Mouse (Mus musculus) limb, embryonic 15.5 days (tissue): ENCODE results near the gene Dvl1. TPM values are rescaled to one million over a fixed set of nuclear protein-coding genes. Genes with fewer than 3 reads are reported as not detected.

ENCODE experiments used
- ATAC-seq: fragments of 200-750 bp; cut with Nextera tagmentation; 2 replicates; pipeline ENCODE4 v1.8.0; 2017; ENCODE audit warnings: low read depth, moderate TSS enrichment; ENCODE audit not compliant: insufficient number of reproducible peaks, low FRiP score, low TSS enrichment
- H3K27ac ChIP-seq: fragments of 300-500 bp; sonication (generic); 2 replicates; pipeline ENCODE4 v1.5.1; 2015; ENCODE audit warnings: moderate library complexity, mild to moderate bottlenecking, inconsistent platforms
- H3K27me3 ChIP-seq: fragments of 300-500 bp; sonication (generic); 2 replicates; pipeline ENCODE4 v1.6.1; 2015; ENCODE audit warnings: inconsistent platforms
- H3K36me3 ChIP-seq: fragments of 300-500 bp; sonication (generic); 2 replicates; pipeline ENCODE4 v1.6.1; 2015; ENCODE audit warnings: inconsistent platforms
- H3K4me1 ChIP-seq: fragments of 300-500 bp; sonication (generic); 2 replicates; pipeline ENCODE4 v1.6.1; 2015; ENCODE audit warnings: inconsistent platforms
- H3K4me2 ChIP-seq: fragments of 300-500 bp; sonication (generic); 2 replicates; pipeline ENCODE4 v1.6.1; 2015; ENCODE audit warnings: mild to moderate bottlenecking, inconsistent platforms
- H3K4me3 ChIP-seq: fragments of 300-500 bp; sonication (generic); 2 replicates; pipeline ENCODE4 v1.5.1; 2015; ENCODE audit warnings: mild to moderate bottlenecking, inconsistent platforms
- H3K9ac ChIP-seq: fragments of 300-500 bp; sonication (generic); 2 replicates; pipeline ENCODE4 v1.6.1; 2015; ENCODE audit warnings: inconsistent platforms
- H3K9me3 ChIP-seq: fragments of 300-500 bp; sonication (generic); 2 replicates; pipeline ENCODE4 v1.6.1; 2016; ENCODE audit warnings: inconsistent platforms
- WGBS: fragments of 180-500 bp; shearing (Covaris S2); methylation state at CpG from one replicate; pipeline ENCODE4 v1.1.7; 2015; 5-methylcytosine and 5-hydroxymethylcytosine counted together
- polyA plus RNA-seq: library from polyadenylated mRNA; unstranded; fragments of >200 nt; fragmentation: Nextera tagmentation; extraction: Ambion mirVana; gene quantifications from 2 replicates; pipeline ENCODE4 v1.2.1, GENCODE M21; 2015

The Dvl1 gene
- polyA plus RNA-seq, 1 experiment from 2014 or later, result 7.1 TPM

GRCm38 (mm10) chr4:155856071-155856470 lies 8.9 kb downstream of the Dvl1 start:
- ATAC-seq, result no peak
- Histone ChIP-seq H3K9ac (no peak overlapping the region), H3K27me3 (no peaks in the 10 kb centered on the region), H3K36me3 (peaks cover 82% of the 10 kb centered on the region), H3K4me2 (no peak overlapping the region), H3K27ac (no peak overlapping the region), H3K4me1 (peaks cover 8% of the 10 kb centered on the region; the same call in 1 of the 2 replicates), H3K9me3 (no peaks in the 10 kb centered on the region), H3K4me3 (no peak overlapping the region)
- 92% methylated on average over 12 of the region's 12 CpGs for WGBS

GRCm38 (mm10) chr4:155856881-155857280 lies 9.7 kb downstream of the Dvl1 start:
- Histone ChIP-seq H3K36me3 (peaks cover 82% of the 10 kb centered on the region), H3K4me1 (0 out of 2 replicates have a peak, but pooled peaks cover under 1% of the 10 kb centered on the region), H3K9ac (no peak overlapping the region), H3K27ac (no peak overlapping the region), H3K4me3 (no peak overlapping the region), H3K27me3 (no peaks in the 10 kb centered on the region), H3K9me3 (no peaks in the 10 kb centered on the region), H3K4me2 (no peak overlapping the region)
- WGBS, result 84% methylated on average over 3 of the region's 3 CpGs
- no peak for ATAC-seq

GRCm38 (mm10) chr4:155859318-155859717 lies 12.1 kb downstream of the Dvl1 start:
- no peak overlapping the region for H3K4me2 ChIP-seq
- ATAC-seq, result no peak

GRCm38 (mm10) chr4:155861787-155862186 lies 14.6 kb downstream of the Dvl1 start:
- Histone ChIP-seq H3K27ac (no peak overlapping the region), H3K4me3 (no peak overlapping the region), H3K9ac (no peak overlapping the region), H3K4me2 (no peak overlapping the region), H3K27me3 (no peaks in the 10 kb centered on the region), H3K36me3 (peaks cover 56% of the 10 kb centered on the region), H3K4me1 (no peaks in the 10 kb centered on the region), H3K9me3 (no peaks in the 10 kb centered on the region)
- WGBS, result 88% methylated on average over 7 of the region's 7 CpGs
- no peak for ATAC-seq

More at GRCm38 (mm10) chr4:155859318-155859717, 12.1 kb downstream of the Dvl1 start:
- Histone ChIP-seq H3K9me3 (no peaks in the 10 kb centered on the region), H3K4me3 (no peak overlapping the region), H3K9ac (no peak overlapping the region), H3K27ac (no peak overlapping the region), H3K27me3 (no peaks in the 10 kb centered on the region), H3K4me1 (no peaks in the 10 kb centered on the region), H3K36me3 (peaks cover 65% of the 10 kb centered on the region)
- 15% methylated on average over 13 of the region's 13 CpGs for WGBS

GRCm38 (mm10) chr4:155863001-155863400 lies 15.8 kb downstream of the Dvl1 start, which contains the start of gene Tas1r3:
Gene Tas1r3, minus strand, starts transcription at chr4:155863362.
- Histone ChIP-seq H3K9ac (no peak within 1 kb of the TSS), H3K4me2 (no peak within 1 kb of the TSS), H3K36me3 (peaks cover 47% of the 10 kb centered on the region), H3K4me3 (no peak within 1 kb of the TSS), H3K9me3 (no peaks in the 10 kb centered on the region), H3K27me3 (no peaks in the 10 kb centered on the region), H3K27ac (no peak within 1 kb of the TSS), H3K4me1 (no peaks in the 10 kb centered on the region)
- WGBS, result 84% methylated on average over 5 of the region's 5 CpGs
- no peak for ATAC-seq

- ATAC-seq, result no peak
- 0 out of 2 replicates have a peak overlapping the region, but pooled peaks have one; percentile 43 for H3K27ac ChIP-seq
These were observed 21.6 kb downstream of the Dvl1 start for GRCm38 (mm10) chr4:155868614-155869298.

GRCm38 (mm10) chr4:155869317-155870033 lies 22.3 kb downstream of the Dvl1 start, which contains the start of the genes Cptp and Ints11:
Gene Cptp, minus strand, starts transcription at chr4:155869440.
Gene Ints11, plus strand, starts transcription at chr4:155869546.
- Histone ChIP-seq H3K27ac (peak within 1 kb of the TSS; percentile 71; the same call in 1 of the 2 replicates), H3K4me3 (peak within 1 kb of the TSS; percentile 72), H3K27me3 (no peaks in the 10 kb centered on the region), H3K9me3 (no peaks in the 10 kb centered on the region), H3K9ac (peak within 1 kb of the TSS; percentile 69), H3K4me1 (peaks cover 20% of the 10 kb centered on the region), H3K4me2 (peak within 1 kb of the TSS; percentile 86), H3K36me3 (peaks cover 46% of the 10 kb centered on the region)
- WGBS, result 1% methylated on average over 63 of the region's 63 CpGs
- ATAC-seq, result peak; percentile 95

More at GRCm38 (mm10) chr4:155868614-155869298, 21.6 kb downstream of the Dvl1 start:
- Histone ChIP-seq H3K4me2 (peak overlapping the region; percentile 86), H3K4me1 (peaks cover 20% of the 10 kb centered on the region), H3K4me3 (peak overlapping the region; percentile 72), H3K36me3 (peaks cover 39% of the 10 kb centered on the region), H3K27me3 (no peaks in the 10 kb centered on the region), H3K9ac (peak overlapping the region; percentile 69), H3K9me3 (no peaks in the 10 kb centered on the region)
- 7% methylated on average over 22 of the region's 22 CpGs for WGBS

GRCm38 (mm10) chr4:155871404-155871803 lies 24.2 kb downstream of the Dvl1 start:
- H3K9ac ChIP-seq, result no peak overlapping the region
- no peak for ATAC-seq
- H3K27me3 ChIP-seq, result no peaks in the 10 kb centered on the region
- no peak overlapping the region for H3K4me3 ChIP-seq
- H3K4me2 ChIP-seq, result no peak overlapping the region
- WGBS, result 88% methylated on average over 7 of the region's 7 CpGs
- H3K9me3 ChIP-seq, result no peaks in the 10 kb centered on the region
- H3K4me1 ChIP-seq, result peaks cover 20% of the 10 kb centered on the region
- no peak overlapping the region for H3K27ac ChIP-seq
- peaks cover 47% of the 10 kb centered on the region for H3K36me3 ChIP-seq

GRCm38 (mm10) chr4:155883587-155883986 lies 36.4 kb downstream of the Dvl1 start:
- ATAC-seq, result no peak

GRCm38 (mm10) chr4:155886330-155886729 lies 39.1 kb downstream of the Dvl1 start:
- 91% methylated on average over 5 of the region's 5 CpGs for WGBS
- peaks cover 63% of the 10 kb centered on the region for H3K36me3 ChIP-seq

More at GRCm38 (mm10) chr4:155883587-155883986, 36.4 kb downstream of the Dvl1 start:
- Histone ChIP-seq H3K4me2 (no peak overlapping the region), H3K27me3 (no peaks in the 10 kb centered on the region), H3K4me3 (no peak overlapping the region), H3K27ac (no peak overlapping the region), H3K9me3 (no peaks in the 10 kb centered on the region), H3K36me3 (peaks cover 56% of the 10 kb centered on the region), H3K9ac (no peak overlapping the region), H3K4me1 (no peaks in the 10 kb centered on the region)
- 87% methylated on average over 3 of the region's 3 CpGs for WGBS

GRCm38 (mm10) chr4:155887674-155888073 lies 40.5 kb downstream of the Dvl1 start:
- 88% methylated on average over 10 of the region's 10 CpGs for WGBS
- H3K9ac ChIP-seq, result no peak overlapping the region
- no peak overlapping the region for H3K4me2 ChIP-seq
- peaks cover 63% of the 10 kb centered on the region for H3K36me3 ChIP-seq
- H3K4me3 ChIP-seq, result no peak overlapping the region
- peaks cover 15% of the 10 kb centered on the region for H3K4me1 ChIP-seq
- no peaks in the 10 kb centered on the region for H3K27me3 ChIP-seq
- ATAC-seq, result no peak
- H3K9me3 ChIP-seq, result no peaks in the 10 kb centered on the region
- H3K27ac ChIP-seq, result no peak overlapping the region

More at GRCm38 (mm10) chr4:155886330-155886729, 39.1 kb downstream of the Dvl1 start:
- peaks cover 13% of the 10 kb centered on the region for H3K4me1 ChIP-seq
- H3K9ac ChIP-seq, result no peak overlapping the region
- no peak for ATAC-seq
- H3K9me3 ChIP-seq, result no peaks in the 10 kb centered on the region
- no peaks in the 10 kb centered on the region for H3K27me3 ChIP-seq
- H3K4me3 ChIP-seq, result no peak overlapping the region
- no peak overlapping the region for H3K4me2 ChIP-seq
- H3K27ac ChIP-seq, result no peak overlapping the region

GRCm38 (mm10) chr4:155888181-155888580 lies 41.0 kb downstream of the Dvl1 start:
- Histone ChIP-seq H3K9me3 (no peaks in the 10 kb centered on the region), H3K27me3 (no peaks in the 10 kb centered on the region), H3K27ac (no peak overlapping the region), H3K36me3 (peaks cover 63% of the 10 kb centered on the region), H3K4me1 (peaks cover 20% of the 10 kb centered on the region), H3K4me2 (no peak overlapping the region), H3K4me3 (no peak overlapping the region), H3K9ac (no peak overlapping the region)
- ATAC-seq, result no peak
- WGBS, result 89% methylated on average over 9 of the region's 9 CpGs
